Mouse (Mus musculus) spleen, adult 2 months (tissue): Measurements from ENCODE around the gene Dnm2. TPM values are rescaled to one million over a fixed set of nuclear protein-coding genes. Genes with fewer than 3 reads are reported as not detected.
"Not testable (repeated sequence)": the region's sequence is repeated elsewhere in the genome, so short reads cannot be mapped to it uniquely, and the experiment has no call there.

Experiments
- DNase-seq, 2 experiments: peaks; one replicate each; pipeline versions ENCODE4 v3.0.0 to v3.0.0-alpha.2; 2012 to 2021; ENCODE audit warnings: low spot score in 2 of 2, low read depth in 1 of 2
- H3K27ac ChIP-seq: fragments of 200-500 bp; 2 replicates; pipeline ENCODE4 v1.5.1; 2012; ENCODE audit warnings: low read length, inconsistent platforms; ENCODE audit not compliant: insufficient read depth
- H3K27me3 ChIP-seq: fragments of 200-500 bp; 2 replicates; pipeline ENCODE4 v1.6.1; 2012; ENCODE audit warnings: mild to moderate bottlenecking, moderate library complexity, low read length, inconsistent platforms; ENCODE audit not compliant: control insufficient read depth, insufficient read depth
- H3K36me3 ChIP-seq: fragments of 200-500 bp; 2 replicates; pipeline ENCODE4 v1.6.1; 2012; ENCODE audit warnings: mild to moderate bottlenecking, low read length, inconsistent platforms; ENCODE audit not compliant: control insufficient read depth, insufficient read depth
- H3K4me1 ChIP-seq: fragments of 200-500 bp; 2 replicates; pipeline ENCODE4 v1.6.1; 2011; ENCODE audit warnings: inconsistent platforms; ENCODE audit not compliant: control insufficient read depth, insufficient read depth, insufficient read length
- H3K4me3 ChIP-seq: fragments of 200-500 bp; 2 replicates; pipeline ENCODE4 v1.5.1; 2011; ENCODE audit warnings: mild to moderate bottlenecking, inconsistent platforms; ENCODE audit not compliant: insufficient read depth, insufficient read length; ENCODE audit errors: extremely low read depth
- CTCF ChIP-seq: fragments of 200-500 bp; IDR thresholded peaks from 2 replicates; pipeline ENCODE4 v1.5.1; 2011; ENCODE audit warnings: mild to moderate bottlenecking, inconsistent platforms; ENCODE audit not compliant: insufficient read depth, insufficient read length, insufficient replicate concordance; ENCODE audit errors: extremely low read depth
- POLR2A ChIP-seq: fragments of 200-500 bp; IDR thresholded peaks from 2 replicates; pipeline ENCODE4 v1.6.1; 2011; ENCODE audit warnings: low read depth, low read length, inconsistent platforms
- WGBS: fragments of 180-500 bp; shearing (Covaris S2); methylation state at CpG from one replicate; pipeline ENCODE4 v1.1.7; 2018; 5-methylcytosine and 5-hydroxymethylcytosine counted together
- polyA plus RNA-seq: library from polyadenylated mRNA; depleted of rRNA; stranded (reverse); fragments of >200 nt; gene quantifications from 2 replicates; pipeline ENCODE4 v1.2.3, GENCODE M21; 2012

Gene Dnm2
- polyA plus RNA-seq, 1 experiment: 223 TPM

- 90% methylated on average over 3 of the region's 3 CpGs for WGBS
- Histone ChIP-seq H3K27me3 (no peaks in the 10 kb centered on the region), H3K36me3 (peaks cover 22% of the 10 kb centered on the region), H3K4me3 (no peak overlapping the region), H3K27ac (no peak overlapping the region), H3K4me1 (peaks cover 11% of the 10 kb centered on the region; the same call in 1 of the 2 replicates)
- no peak for DNase-seq
- TF ChIP-seq CTCF (no peak), POLR2A (no peak)
Measured at GRCm38 (mm10) chr9:21460400-21460940, 35.8 kb downstream of the Dnm2 start.

- H3K4me1 ChIP-seq: peaks cover 11% of the 10 kb centered on the region; the same call in 1 of the 2 replicates
- H3K27me3 ChIP-seq: no peaks in the 10 kb centered on the region
- WGBS: 17% methylated on average over 5 of the region's 5 CpGs
- DNase-seq: peak in 1 of 2 experiments; percentile 20
- H3K4me3 ChIP-seq: no peak overlapping the region
- TF ChIP-seq CTCF (no peak), POLR2A (no peak)
- peaks cover 33% of the 10 kb centered on the region for H3K36me3 ChIP-seq
- H3K27ac ChIP-seq: peak overlapping the region; percentile 55
Measured at GRCm38 (mm10) chr9:21463138-21463590, 38.5 kb downstream of the Dnm2 start.

GRCm38 (mm10) chr9:21463766-21464564, 39.3 kb downstream of the Dnm2 start:
- 71% methylated on average over 3 of the region's 3 CpGs for WGBS
- peaks cover 31% of the 10 kb centered on the region for H3K36me3 ChIP-seq
- TF ChIP-seq POLR2A (no peak), CTCF (no peak)
- no peak for DNase-seq
- H3K4me1 ChIP-seq: peaks cover 11% of the 10 kb centered on the region; the same call in 1 of the 2 replicates
- no peak overlapping the region for H3K4me3 ChIP-seq
- peak overlapping the region; percentile 55; the same call in 1 of the 2 replicates for H3K27ac ChIP-seq
- no peaks in the 10 kb centered on the region for H3K27me3 ChIP-seq

GRCm38 (mm10) chr9:21464565-21464928, 39.8 kb downstream of the Dnm2 start:
- H3K27ac ChIP-seq, H3K4me3 ChIP-seq, H3K27me3 ChIP-seq, DNase-seq: not testable (repeated sequence)
- Histone ChIP-seq H3K4me1 (peaks cover 11% of the 10 kb centered on the region; the same call in 1 of the 2 replicates), H3K36me3 (peaks cover 31% of the 10 kb centered on the region)
- WGBS: 94% methylated on average over 7 of the region's 7 CpGs

GRCm38 (mm10) chr9:21469032-21470024, 44.6 kb downstream of the Dnm2 start:
- DNase-seq: peak; percentile 32 to 54
- no peak overlapping the region for H3K4me3 ChIP-seq
- no peaks in the 10 kb centered on the region for H3K27me3 ChIP-seq
- WGBS: 89% methylated on average over 20 of the region's 20 CpGs
- H3K27ac ChIP-seq: no peak overlapping the region
- TF ChIP-seq CTCF: peak; percentile 42; the same call in 1 of the 2 replicates
- TF ChIP-seq POLR2A: no peak
- H3K4me1 ChIP-seq: no peaks in the 10 kb centered on the region
- peaks cover 55% of the 10 kb centered on the region for H3K36me3 ChIP-seq

GRCm38 (mm10) chr9:21472913-21473312, 48.2 kb downstream of the Dnm2 start:
- H3K4me1 ChIP-seq: no peaks in the 10 kb centered on the region
- H3K36me3 ChIP-seq: peaks cover 68% of the 10 kb centered on the region
- no peak overlapping the region for H3K27ac ChIP-seq
- 90% methylated on average over 4 of the region's 4 CpGs for WGBS
- TF ChIP-seq POLR2A (no peak), CTCF (no peak)
- DNase-seq: no peak
- H3K4me3 ChIP-seq: no peak overlapping the region
- H3K27me3 ChIP-seq: no peaks in the 10 kb centered on the region
